Comparison of ENCODE assay signal across 32 mouse cellular contexts in the genomic region with DNA sequence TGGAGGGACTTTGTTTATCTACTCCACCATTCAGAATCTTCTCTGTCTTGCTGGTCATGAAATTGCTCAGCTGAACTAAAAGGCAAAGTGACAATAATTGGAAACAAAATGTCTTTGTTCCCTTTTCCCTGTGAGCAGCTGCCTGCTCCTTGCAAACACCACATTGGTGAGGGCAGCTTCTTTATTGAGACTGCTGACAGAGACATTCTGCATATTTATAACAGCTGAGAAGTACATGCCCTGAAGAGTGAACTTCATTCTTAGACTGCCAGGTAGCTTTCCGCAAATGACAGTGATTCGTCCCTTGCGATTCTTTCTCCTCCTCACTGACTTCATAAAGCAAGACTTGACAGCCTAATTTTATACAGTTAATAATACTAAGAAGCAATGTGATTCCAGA.
DNase-seq lines count a peak whose midpoint lies in the region; ATAC-seq and TF ChIP-seq lines count a peak whose summit lies in the region.
"Had no signal": no experiment of that assay in that cellular context is flagged by ENCODE, and none has a peak within 500 bp of the region (broad histone marks: within the 10 kb centered on the region; RNA-seq: fewer than 3 reads in every experiment).

No protein-coding gene starts in this region.

- H3K36me3 ChIP-seq in forebrain, embryonic 12.5 days (replicated peaks), result no peaks in the 10 kb centered on the region
- H3K36me3 ChIP-seq in forebrain, embryonic 11.5 days (ENCODE audit: control insufficient read depth, insufficient read depth, low read length), result no peaks in the 10 kb centered on the region
- H3K36me3 ChIP-seq in midbrain, embryonic 11.5 days (ENCODE audit: control insufficient read depth, insufficient read depth, low read length), result no peaks in the 10 kb centered on the region
- H3K36me3 ChIP-seq in midbrain, embryonic 10.5 days, result no peaks in the 10 kb centered on the region
- no peaks in the 10 kb centered on the region for H3K36me3 ChIP-seq in midbrain, embryonic 13.5 days
- H3K36me3 ChIP-seq: G1E; heart, embryonic 10.5 days; heart, embryonic 15.5 days; kidney, embryonic 15.5 days; limb, embryonic 10.5 days; limb, embryonic 15.5 days; liver, embryonic 13.5 days had no signal

- no peak for TF ChIP-seq POLR2A in brain, embryonic 14.5 days (IDR thresholded peaks at IDR 0.05; ENCODE audit: borderline replicate concordance, extremely low read depth, insufficient read depth, insufficient read length, poor library complexity, severe bottlenecking)

- no peak overlapping the region for H3K4me2 ChIP-seq in forebrain, embryonic 12.5 days
- no peak overlapping the region for H3K4me2 ChIP-seq in forebrain, embryonic 11.5 days (ENCODE audit: low read depth, low read length, severe bottlenecking)
- H3K4me2 ChIP-seq in midbrain, embryonic 11.5 days, result no peak overlapping the region
- H3K4me2 ChIP-seq in midbrain, embryonic 13.5 days (replicated peaks), result no peak overlapping the region
- H3K4me2 ChIP-seq: heart, embryonic 15.5 days; kidney, embryonic 15.5 days; limb, embryonic 15.5 days; liver, embryonic 13.5 days had no signal

- H3K9me3 ChIP-seq in forebrain, embryonic 12.5 days, result no peaks in the 10 kb centered on the region
- no peaks in the 10 kb centered on the region for H3K9me3 ChIP-seq in forebrain, embryonic 11.5 days (ENCODE audit: control insufficient read depth, low read length)
- no peaks in the 10 kb centered on the region for H3K9me3 ChIP-seq in midbrain, embryonic 11.5 days (ENCODE audit: control insufficient read depth, low read length)
- no peaks in the 10 kb centered on the region for H3K9me3 ChIP-seq in midbrain, embryonic 10.5 days (replicated peaks)
- H3K9me3 ChIP-seq in midbrain, embryonic 13.5 days, result no peaks in the 10 kb centered on the region
- H3K9me3 ChIP-seq: heart, embryonic 10.5 days; heart, embryonic 15.5 days; kidney, embryonic 15.5 days; limb, embryonic 10.5 days; limb, embryonic 15.5 days; liver, embryonic 13.5 days; megakaryocyte, embryonic 14.5 days had no signal

- H3K9ac ChIP-seq in forebrain, embryonic 12.5 days, result no peak overlapping the region
- H3K9ac ChIP-seq in forebrain, embryonic 11.5 days (ENCODE audit: low read length), result no peak overlapping the region
- no peak overlapping the region for H3K9ac ChIP-seq in midbrain, embryonic 11.5 days (ENCODE audit: low read length)
- no peak overlapping the region for H3K9ac ChIP-seq in midbrain, embryonic 13.5 days (replicated peaks)
- H3K9ac ChIP-seq: heart, embryonic 15.5 days; kidney, embryonic 15.5 days; limb, embryonic 15.5 days; liver, embryonic 13.5 days had no signal

- ATAC-seq in forebrain, embryonic 12.5 days (ENCODE audit: low FRiP score), result peak; percentile 39; the same call in 1 of the 2 replicates
- ATAC-seq in forebrain, embryonic 11.5 days (replicated peaks; ENCODE audit: low FRiP score), result no peak
- ATAC-seq in midbrain, embryonic 11.5 days (ENCODE audit: low FRiP score), result peak; percentile 58
- peak; percentile 60; the same call in 1 of the 2 replicates for ATAC-seq in midbrain, embryonic 13.5 days
- ATAC-seq: hindbrain, embryonic 16.5 days; lung, postnatal 0 days had no signal

- H3K4me1 ChIP-seq in forebrain, embryonic 12.5 days, result peaks cover 6% of the 10 kb centered on the region; the same call in 1 of the 2 replicates
- no peaks in the 10 kb centered on the region for H3K4me1 ChIP-seq in forebrain, embryonic 11.5 days (replicated peaks; ENCODE audit: control insufficient read depth, insufficient read depth, low read length)
- H3K4me1 ChIP-seq in midbrain, embryonic 11.5 days (ENCODE audit: control insufficient read depth, insufficient read depth, low read length), result no peaks in the 10 kb centered on the region
- H3K4me1 ChIP-seq in midbrain, embryonic 10.5 days, result peaks cover 15% of the 10 kb centered on the region
- H3K4me1 ChIP-seq in midbrain, embryonic 13.5 days (replicated peaks), result peaks cover 7% of the 10 kb centered on the region
- H3K4me1 ChIP-seq: heart, embryonic 10.5 days; heart, embryonic 15.5 days; kidney, embryonic 15.5 days; limb, embryonic 10.5 days; limb, embryonic 15.5 days; liver, embryonic 13.5 days; megakaryocyte, embryonic 14.5 days had no signal

- no peak for DNase-seq in forebrain, embryonic 11.5 days (ENCODE audit: low spot score)
- no peak for DNase-seq in midbrain, embryonic 11.5 days (ENCODE audit: low spot score, missing footprints)
- no peak for DNase-seq in midbrain, embryonic 10.5 days (ENCODE audit: low spot score)
- DNase-seq in brain, embryonic 14.5 days (ENCODE audit: low read depth), result peak; percentile 67
- no peak for DNase-seq in heart, adult 9 months (ENCODE audit: low spot score in 2 of 2)
- no peak for DNase-seq in testis, postnatal 10 days (ENCODE audit: low spot score)
- DNase-seq: adrenal gland, adult 8-10 months; cerebellum, adult 11 months; cerebellum, adult 9-10 months; cerebellum, postnatal 36 days; gastrocnemius, postnatal 14 days; heart, postnatal 36 days; kidney, adult 18-20 months; kidney, postnatal 4 days; liver, embryonic 13.5 days; lung, adult 18-20 months; lung, postnatal 4 days; thymus, adult 2 months; thymus, postnatal 36 days had no signal

- no peak for TF ChIP-seq CTCF in brain, embryonic 14.5 days (IDR thresholded peaks at IDR 0.05; ENCODE audit: borderline replicate concordance, extremely low read depth, insufficient read depth, insufficient read length)

- WGBS in forebrain, embryonic 12.5 days, result 62% methylated on average over 3 of the region's 3 CpGs
- 70% methylated on average over 3 of the region's 3 CpGs for WGBS in forebrain, embryonic 11.5 days
- 72% methylated on average over 3 of the region's 3 CpGs for WGBS in midbrain, embryonic 11.5 days
- 86% methylated on average over 3 of the region's 3 CpGs for WGBS in midbrain, embryonic 10.5 days
- WGBS in midbrain, embryonic 13.5 days, result 41% methylated on average over 3 of the region's 3 CpGs

- no peak overlapping the region for H3K4me3 ChIP-seq in forebrain, embryonic 12.5 days (replicated peaks)
- H3K4me3 ChIP-seq in forebrain, embryonic 11.5 days (ENCODE audit: low read depth, low read length), result no peak overlapping the region
- H3K4me3 ChIP-seq in midbrain, embryonic 11.5 days (ENCODE audit: low read depth, low read length), result no peak overlapping the region
- no peak overlapping the region for H3K4me3 ChIP-seq in midbrain, embryonic 10.5 days
- H3K4me3 ChIP-seq in midbrain, embryonic 13.5 days (replicated peaks), result no peak overlapping the region
- H3K4me3 ChIP-seq: erythroblast, embryonic 14.5 days; heart, embryonic 10.5 days; heart, embryonic 15.5 days; kidney, embryonic 15.5 days; limb, embryonic 10.5 days; limb, embryonic 15.5 days; liver, embryonic 13.5 days; megakaryocyte, embryonic 14.5 days had no signal

- H3K27ac ChIP-seq in forebrain, embryonic 12.5 days, result no peak overlapping the region
- no peak overlapping the region for H3K27ac ChIP-seq in forebrain, embryonic 11.5 days (ENCODE audit: low read depth, low read length)
- H3K27ac ChIP-seq in midbrain, embryonic 11.5 days (ENCODE audit: low read depth, low read length), result no peak overlapping the region
- no peak overlapping the region for H3K27ac ChIP-seq in midbrain, embryonic 10.5 days (replicated peaks)
- peak overlapping the region; percentile 9; the same call in 1 of the 2 replicates for H3K27ac ChIP-seq in midbrain, embryonic 13.5 days
- H3K27ac ChIP-seq: heart, embryonic 10.5 days; heart, embryonic 15.5 days; kidney, embryonic 15.5 days; limb, embryonic 10.5 days; limb, embryonic 15.5 days; liver, embryonic 13.5 days; stomach, postnatal 0 days had no signal

- H3K27me3 ChIP-seq in forebrain, embryonic 12.5 days, result no peaks in the 10 kb centered on the region
- H3K27me3 ChIP-seq in forebrain, embryonic 11.5 days (ENCODE audit: control insufficient read depth, insufficient read depth, low read length), result no peaks in the 10 kb centered on the region
- no peaks in the 10 kb centered on the region for H3K27me3 ChIP-seq in midbrain, embryonic 11.5 days (ENCODE audit: control insufficient read depth, insufficient read depth, low read length)
- no peaks in the 10 kb centered on the region for H3K27me3 ChIP-seq in midbrain, embryonic 10.5 days (ENCODE audit: low read depth, poor library complexity, severe bottlenecking)
- H3K27me3 ChIP-seq in midbrain, embryonic 13.5 days, result no peaks in the 10 kb centered on the region
- H3K27me3 ChIP-seq: heart, embryonic 15.5 days; kidney, embryonic 15.5 days; limb, embryonic 15.5 days; liver, embryonic 13.5 days; megakaryocyte, embryonic 14.5 days had no signal
